Mouse (Mus musculus): Measurements from ENCODE around the gene Rap2b.

DNA sequence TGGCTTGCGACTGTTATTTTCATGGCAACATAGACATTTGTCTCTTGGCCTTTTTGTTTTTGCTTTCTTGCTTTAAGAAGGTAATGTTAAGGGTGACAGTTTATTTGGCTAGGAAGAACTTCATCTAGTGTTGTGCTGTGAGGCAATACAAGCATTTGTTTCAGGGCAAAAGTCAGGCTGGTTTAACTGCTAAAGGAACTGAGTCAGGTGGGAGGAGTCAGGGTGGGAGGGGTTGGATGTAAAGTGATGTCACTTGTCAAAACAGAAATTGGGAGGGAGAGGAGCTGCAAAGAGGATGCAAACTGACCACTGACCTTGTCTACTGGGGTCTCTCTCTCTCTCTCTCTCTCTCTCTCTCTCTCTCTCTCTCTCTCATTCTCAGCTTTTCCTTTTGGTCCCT lies 7.0 kb downstream of the Rap2b start:
- no peak for TF ChIP-seq CTCF (IDR thresholded peaks at IDR 0.05; ENCODE audit: borderline replicate concordance, extremely low read depth, insufficient read depth, insufficient read length)
- TF ChIP-seq POLR2A (IDR thresholded peaks at IDR 0.05; ENCODE audit: borderline replicate concordance, extremely low read depth, insufficient read depth, insufficient read length, poor library complexity, severe bottlenecking): no peak
